Mouse (Mus musculus): ENCODE measurements around the gene Gm3512.
"Not testable (repeated sequence)": the region's sequence is repeated elsewhere in the genome, so short reads cannot be mapped to it uniquely, and the experiment has no call there.

Gene Gm3512

DNA sequence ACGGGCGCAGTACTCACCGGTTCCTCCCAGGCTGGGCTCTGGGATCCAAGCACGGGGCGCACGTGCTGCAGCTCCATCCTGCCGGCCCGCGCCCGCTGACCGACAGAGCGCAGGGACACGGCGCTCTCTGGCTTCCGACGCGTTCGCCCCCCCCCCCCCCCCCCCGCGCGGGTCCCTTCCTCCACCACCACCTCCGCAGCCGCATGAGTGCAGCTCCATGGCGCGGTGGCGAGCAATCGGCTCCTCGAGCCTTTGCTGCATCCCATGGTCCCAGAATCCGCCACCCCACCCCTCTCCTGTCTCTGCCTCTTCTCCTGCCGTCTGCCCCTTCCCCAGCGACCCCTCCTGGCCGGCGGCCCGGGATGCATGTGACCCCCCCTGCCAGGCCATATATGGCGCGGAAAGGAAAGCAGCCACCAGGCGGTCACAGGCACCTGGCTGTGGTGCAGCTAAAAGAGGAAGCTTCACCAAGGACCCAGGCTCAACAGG lies at the start of gene Gm3512:
TSS of gene Gm3512 (minus strand) at position 51 of the 489 bp plus-strand sequence.
- DNase-seq (ENCODE audit: extremely low read depth, low read depth, low spot score) = not testable (repeated sequence)

DNA sequence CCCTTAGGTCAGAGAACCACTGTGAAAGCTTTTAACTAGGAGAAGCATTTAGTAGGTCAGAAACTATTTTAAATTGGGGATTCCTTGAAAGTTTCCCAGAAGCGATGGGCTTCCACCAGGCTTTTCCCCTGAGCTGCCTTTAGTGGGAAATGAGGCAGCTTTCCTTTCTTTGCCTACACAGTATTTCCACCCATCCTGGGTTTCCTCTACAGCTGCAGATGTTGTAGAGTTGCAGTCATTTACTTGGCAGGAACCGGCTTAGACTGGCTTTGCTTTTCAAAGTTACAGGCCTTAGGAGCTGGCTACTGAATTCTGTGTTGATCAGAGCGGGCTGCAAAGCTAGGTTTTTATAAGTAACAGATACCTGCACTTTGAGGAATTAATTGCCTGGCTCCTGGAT lies 25.7 kb upstream of the Gm3512 start:
- DNase-seq (ENCODE audit: extremely low read depth, low read depth, low spot score) = not testable (repeated sequence)

DNA sequence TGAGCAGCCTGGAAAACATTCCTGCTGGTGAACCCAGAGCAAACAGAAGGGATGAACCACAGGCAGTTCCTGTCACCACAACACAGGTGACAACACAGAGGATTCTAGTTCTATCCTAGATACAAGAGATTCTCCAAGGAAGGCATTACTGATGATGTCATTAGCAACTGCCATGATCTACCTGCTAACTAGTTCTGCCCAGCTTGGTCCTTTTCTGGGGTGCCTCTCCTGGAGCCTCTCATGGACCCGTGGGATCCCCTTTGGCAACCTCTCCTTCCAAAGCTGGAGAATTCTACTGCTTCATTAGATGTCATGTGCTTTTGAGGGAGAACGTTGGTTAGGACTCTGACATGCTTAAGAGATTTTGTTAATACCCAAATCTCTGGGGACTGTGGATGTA lies 20.1 kb upstream of the Gm3512 start, which contains the start of gene Gm16434:
TSS of gene Gm16434 (minus strand) at position 101 of the 400 bp plus-strand sequence.
- DNase-seq (ENCODE audit: extremely low read depth, low read depth, low spot score) = not testable (repeated sequence)

DNA sequence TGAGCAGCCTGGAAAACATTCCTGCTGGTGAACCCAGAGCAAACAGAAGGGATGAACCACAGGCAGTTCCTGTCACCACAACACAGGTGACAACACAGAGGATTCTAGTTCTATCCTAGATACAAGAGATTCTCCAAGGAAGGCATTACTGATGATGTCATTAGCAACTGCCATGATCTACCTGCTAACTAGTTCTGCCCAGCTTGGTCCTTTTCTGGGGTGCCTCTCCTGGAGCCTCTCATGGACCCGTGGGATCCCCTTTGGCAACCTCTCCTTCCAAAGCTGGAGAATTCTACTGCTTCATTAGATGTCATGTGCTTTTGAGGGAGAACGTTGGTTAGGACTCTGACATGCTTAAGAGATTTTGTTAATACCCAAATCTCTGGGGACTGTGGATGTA lies 49.0 kb downstream of the Gm3512 start, which contains the start of gene Gm6676:
TSS of gene Gm6676 (minus strand) at position 101 of the 400 bp plus-strand sequence.
- not testable (repeated sequence) for DNase-seq (ENCODE audit: extremely low read depth, low read depth, low spot score)

DNA sequence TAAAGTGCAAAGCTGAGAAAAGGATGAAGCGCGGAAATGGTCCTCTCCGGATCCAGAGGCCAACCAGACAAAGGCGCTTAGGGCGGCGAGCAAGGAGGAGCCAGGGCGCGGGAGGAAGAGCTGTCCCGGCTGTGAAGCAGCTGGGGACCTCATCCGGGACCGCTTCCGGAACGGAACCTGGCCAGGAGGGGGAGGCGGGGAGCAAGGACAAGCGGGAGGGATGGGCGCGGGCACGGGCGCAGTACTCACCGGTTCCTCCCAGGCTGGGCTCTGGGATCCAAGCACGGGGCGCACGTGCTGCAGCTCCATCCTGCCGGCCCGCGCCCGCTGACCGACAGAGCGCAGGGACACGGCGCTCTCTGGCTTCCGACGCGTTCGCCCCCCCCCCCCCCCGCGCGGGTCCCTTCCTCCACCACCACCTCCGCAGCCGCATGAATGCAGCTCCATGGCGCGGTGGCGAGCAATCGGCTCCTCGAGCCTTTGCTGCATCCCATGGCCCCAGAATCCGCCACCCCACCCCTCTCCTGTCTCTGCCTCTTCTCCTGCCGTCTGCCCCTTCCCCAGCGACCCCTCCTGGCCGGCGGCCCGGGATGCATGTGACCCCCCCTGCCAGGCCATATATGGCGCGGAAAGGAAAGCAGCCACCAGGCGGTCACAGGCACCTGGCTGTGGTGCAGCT lies 69.1 kb downstream of the Gm3512 start:
- not testable (repeated sequence) for DNase-seq (ENCODE audit: extremely low read depth, low read depth, low spot score)
